Mouse (Mus musculus) embryonic facial prominence, embryonic 13.5 days (tissue): ENCODE measurements around the gene Tagap. TPM values are rescaled to one million over a fixed set of nuclear protein-coding genes. Genes with fewer than 3 reads are reported as not detected.
"Not testable (repeated sequence)": the region's sequence is repeated elsewhere in the genome, so short reads cannot be mapped to it uniquely, and the experiment has no call there.

ENCODE experiments used
- ATAC-seq: fragments of 200-750 bp; cut with Nextera tagmentation; 2 replicates; pipeline ENCODE4 v1.8.0; 2017; ENCODE audit warnings: low read depth; ENCODE audit not compliant: insufficient number of reproducible peaks, insufficient read depth, low FRiP score, low TSS enrichment
- H3K27ac ChIP-seq: fragments of 300-500 bp; sonication (generic); 2 replicates; pipeline ENCODE4 v1.5.1; 2015; ENCODE audit warnings: moderate library complexity, mild to moderate bottlenecking, inconsistent platforms
- H3K27me3 ChIP-seq: fragments of 300-500 bp; sonication (generic); 2 replicates; pipeline ENCODE4 v1.6.1; 2015; ENCODE audit warnings: mild to moderate bottlenecking, inconsistent platforms
- H3K36me3 ChIP-seq: fragments of 300-500 bp; sonication (generic); 2 replicates; pipeline ENCODE4 v1.6.1; 2015; ENCODE audit warnings: mild to moderate bottlenecking, inconsistent platforms
- H3K4me1 ChIP-seq: fragments of 300-500 bp; sonication (generic); 2 replicates; pipeline ENCODE4 v1.6.1; 2015; ENCODE audit warnings: inconsistent platforms
- H3K4me2 ChIP-seq: fragments of 300-500 bp; sonication (generic); 2 replicates; pipeline ENCODE4 v1.6.1; 2015; ENCODE audit warnings: moderate library complexity, mild to moderate bottlenecking, inconsistent platforms
- H3K4me3 ChIP-seq: fragments of 300-500 bp; sonication (generic); 2 replicates; pipeline ENCODE4 v1.5.1; 2015; ENCODE audit warnings: mild to moderate bottlenecking, inconsistent platforms
- H3K9ac ChIP-seq: fragments of 300-500 bp; sonication (generic); 2 replicates; pipeline ENCODE4 v1.6.1; 2015; ENCODE audit warnings: mild to moderate bottlenecking, inconsistent platforms
- H3K9me3 ChIP-seq: fragments of 300-500 bp; sonication (generic); 2 replicates; pipeline ENCODE4 v1.6.1; 2016; ENCODE audit warnings: inconsistent platforms
- WGBS: fragments of 180-500 bp; shearing (Covaris S2); methylation state at CpG from one replicate; pipeline ENCODE4 v1.1.7; 2015; ENCODE audit warnings: mixed read lengths; 5-methylcytosine and 5-hydroxymethylcytosine counted together
- polyA plus RNA-seq: library from polyadenylated mRNA; unstranded; fragments of >200 nt; fragmentation: Nextera tagmentation; extraction: Ambion mirVana; gene quantifications from 2 replicates; pipeline ENCODE4 v1.2.1, GENCODE M21; 2015

The Tagap gene
- polyA plus RNA-seq, 1 experiment from 2014 or later: 0.65 TPM

DNA sequence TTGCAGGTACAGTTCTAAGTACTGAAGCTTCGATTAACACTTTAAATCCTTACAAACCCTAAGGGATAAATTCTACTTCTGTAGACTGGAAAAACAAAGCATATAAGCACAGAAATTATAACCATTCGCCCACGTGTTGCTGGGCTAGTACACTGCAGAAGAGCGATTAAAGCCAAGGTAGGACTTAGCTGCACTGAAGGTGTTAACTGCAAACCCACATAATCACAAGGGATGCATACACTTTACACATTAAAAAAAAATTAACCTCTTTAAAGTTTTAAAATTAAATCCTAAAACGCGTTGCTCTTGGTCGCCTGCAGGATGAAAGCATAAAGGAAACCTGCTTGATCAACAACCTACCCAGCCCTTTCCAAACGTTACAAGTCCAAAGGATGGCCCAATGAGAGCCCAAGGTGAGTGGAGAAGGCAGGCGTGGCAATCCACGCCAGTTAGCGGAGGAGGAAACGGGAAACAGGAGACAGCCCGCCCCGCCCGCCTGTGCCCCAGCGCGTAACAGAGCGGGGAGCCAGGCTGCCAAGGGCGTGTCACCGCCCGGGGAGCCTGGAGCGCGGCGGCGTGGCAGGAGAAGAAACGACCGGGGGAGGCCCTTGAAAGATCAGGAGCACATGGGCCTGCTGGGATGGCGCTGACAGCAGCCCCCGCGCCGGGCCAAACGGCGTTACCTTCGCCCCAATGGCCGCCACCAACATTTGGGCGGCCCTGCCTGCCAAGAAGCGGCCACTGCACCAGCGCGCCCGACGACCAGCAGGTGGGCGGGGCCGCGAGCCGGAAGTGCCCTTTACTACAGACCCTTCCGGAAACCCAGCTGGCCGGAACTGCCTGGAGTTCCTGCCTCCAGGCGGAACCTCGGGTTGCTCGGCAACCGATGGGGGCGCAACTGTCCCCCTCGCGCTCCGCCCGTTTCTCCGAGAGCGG lies 19.6 kb downstream of the Tagap start, which contains the start of gene Rsph3a:
Gene Rsph3a (plus strand): TSS at position 498 of the 936 bp plus-strand sequence.
- H3K4me1 ChIP-seq, H3K36me3 ChIP-seq, H3K27me3 ChIP-seq, H3K9me3 ChIP-seq: not testable (repeated sequence)
- peak within 1 kb of the TSS; percentile 89 for H3K27ac ChIP-seq
- WGBS: 3% methylated on average over 58 of the region's 58 CpGs
- peak within 1 kb of the TSS; percentile 57 for H3K4me3 ChIP-seq
- ATAC-seq: peak; percentile 91
- peak within 1 kb of the TSS; percentile 73 for H3K9ac ChIP-seq
- peak within 1 kb of the TSS; percentile 57 for H3K4me2 ChIP-seq

DNA sequence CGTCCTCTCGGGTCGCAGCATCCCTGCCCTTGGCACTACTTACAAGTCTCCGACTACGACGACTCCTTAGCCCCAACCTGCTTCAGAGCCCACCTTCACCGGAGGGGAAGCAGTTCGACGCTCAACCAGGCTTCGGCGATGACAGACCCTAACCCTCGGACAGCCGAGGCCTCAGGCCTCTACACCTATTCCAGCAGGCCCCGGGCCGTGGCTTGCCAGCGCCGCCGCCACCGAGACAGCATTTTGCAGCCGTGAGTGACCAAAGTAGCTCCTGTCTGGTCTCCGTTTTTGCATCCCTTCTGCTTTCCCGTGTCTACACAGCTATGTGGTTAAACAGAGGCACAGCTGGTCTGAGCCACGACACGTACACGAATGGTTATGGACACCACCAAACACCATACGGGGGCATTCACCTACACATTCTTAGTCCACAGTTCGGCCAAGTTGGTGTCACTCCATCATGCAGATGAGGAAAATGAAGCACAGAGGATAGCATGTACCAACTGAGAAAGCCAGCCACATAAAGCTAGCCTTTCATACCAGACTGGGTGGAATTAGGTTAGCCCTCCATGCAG lies 20.3 kb downstream of the Tagap start:
- peak overlapping the region; percentile 73 for H3K9ac ChIP-seq
- not testable (repeated sequence) for ATAC-seq

DNA sequence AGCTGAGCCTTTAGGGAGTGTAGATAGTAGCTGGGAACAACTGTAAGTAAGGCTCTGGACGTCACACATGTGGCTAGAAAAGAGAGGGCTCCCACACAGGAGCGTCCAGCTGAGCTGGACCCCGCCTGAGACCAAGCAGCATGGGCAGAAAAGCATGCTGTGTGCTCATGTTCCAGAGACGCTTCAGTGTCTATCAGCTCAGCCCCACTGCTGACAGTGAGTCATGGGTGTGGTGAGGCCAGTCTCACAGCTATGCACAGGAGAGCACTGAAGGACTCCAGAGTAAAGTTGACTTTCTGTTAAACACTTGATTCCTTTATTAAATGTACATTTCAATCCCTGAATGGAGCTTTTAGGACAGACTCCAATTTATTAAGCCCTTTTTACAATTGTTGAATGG lies 25.5 kb downstream of the Tagap start:
- no CpG with 5 or more reads among the region's 4 CpGs for WGBS
- not testable (repeated sequence) for H3K36me3 ChIP-seq, H3K4me3 ChIP-seq, H3K27me3 ChIP-seq, H3K4me1 ChIP-seq, H3K9me3 ChIP-seq, H3K9ac ChIP-seq, H3K27ac ChIP-seq, ATAC-seq, H3K4me2 ChIP-seq

More for the DNA sequence above, 20.3 kb downstream of the Tagap start:
- not testable (repeated sequence) for H3K4me1 ChIP-seq, H3K27me3 ChIP-seq, H3K36me3 ChIP-seq, H3K9me3 ChIP-seq
- H3K4me3 ChIP-seq: peak overlapping the region; percentile 57
- WGBS: under 1% methylated on average over 19 of the region's 27 CpGs
- H3K4me2 ChIP-seq: peak overlapping the region; percentile 57
- H3K27ac ChIP-seq: peak overlapping the region; percentile 89; the same call in 1 of the 2 replicates

GRCm38 (mm10) chr17:7957242-7957641 lies 31.4 kb downstream of the Tagap start:
- 96% methylated on average over 9 of the region's 9 CpGs for WGBS

DNA sequence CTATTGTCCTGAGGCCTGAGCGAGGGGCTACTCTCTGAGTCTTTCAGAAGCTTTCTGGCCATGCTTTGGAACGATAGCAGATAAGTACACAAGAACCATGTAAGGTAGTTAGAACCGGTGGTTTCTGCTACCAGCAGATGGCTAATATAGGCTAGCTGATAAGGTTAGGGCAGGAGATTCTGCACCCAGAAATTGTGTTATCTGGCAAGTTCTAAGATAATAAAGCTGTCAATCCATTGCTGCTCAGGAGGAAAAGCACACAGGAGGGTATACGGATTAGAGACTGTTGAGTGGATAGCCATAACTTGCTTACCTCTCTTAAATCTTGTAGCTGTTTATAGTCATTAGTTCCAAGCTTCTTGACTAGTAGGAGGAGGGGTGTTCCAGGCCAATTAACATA lies 37.5 kb downstream of the Tagap start:
- not testable (repeated sequence) for ATAC-seq, H3K36me3 ChIP-seq, H3K9me3 ChIP-seq, H3K27me3 ChIP-seq, H3K27ac ChIP-seq, H3K4me1 ChIP-seq, H3K9ac ChIP-seq, H3K4me3 ChIP-seq, H3K4me2 ChIP-seq
- 93% methylated on average over 4 of the region's 4 CpGs for WGBS

More at GRCm38 (mm10) chr17:7957242-7957641, 31.4 kb downstream of the Tagap start:
- H3K9me3 ChIP-seq, H3K27me3 ChIP-seq, H3K4me1 ChIP-seq, ATAC-seq, H3K4me3 ChIP-seq, H3K9ac ChIP-seq, H3K36me3 ChIP-seq, H3K4me2 ChIP-seq, H3K27ac ChIP-seq: not testable (repeated sequence)

DNA sequence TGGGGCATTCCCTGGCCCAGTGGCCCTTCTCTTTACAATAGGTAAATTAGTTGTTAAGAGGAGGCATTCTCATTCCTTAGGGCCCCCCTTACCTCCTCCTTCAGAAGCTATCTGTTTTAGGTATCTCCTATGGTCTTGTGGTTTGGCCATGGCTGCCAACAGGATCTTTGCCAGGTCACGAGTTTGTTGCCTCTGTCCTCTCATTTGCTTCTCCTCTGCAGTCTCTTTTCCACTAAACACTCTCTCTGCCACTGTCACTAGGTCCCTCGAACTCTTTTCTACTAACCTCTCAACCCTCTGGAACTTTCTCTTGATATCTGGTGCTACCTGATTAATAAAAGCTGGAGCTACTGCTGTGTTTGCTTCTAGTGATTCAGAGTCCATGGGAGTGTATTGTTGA lies 38.6 kb downstream of the Tagap start:
- WGBS: 81% methylated on average over 2 of the region's 2 CpGs
- H3K36me3 ChIP-seq, ATAC-seq, H3K9ac ChIP-seq, H3K27me3 ChIP-seq, H3K4me1 ChIP-seq, H3K4me3 ChIP-seq, H3K9me3 ChIP-seq, H3K4me2 ChIP-seq, H3K27ac ChIP-seq: not testable (repeated sequence)

- not testable (repeated sequence) for H3K27ac ChIP-seq, H3K4me2 ChIP-seq, H3K27me3 ChIP-seq, ATAC-seq, H3K36me3 ChIP-seq, H3K9me3 ChIP-seq, H3K4me3 ChIP-seq, H3K4me1 ChIP-seq, H3K9ac ChIP-seq
- WGBS: 83% methylated on average over 3 of the region's 5 CpGs
These were observed 42.7 kb downstream of the Tagap start for GRCm38 (mm10) chr17:7968490-7968889.

DNA sequence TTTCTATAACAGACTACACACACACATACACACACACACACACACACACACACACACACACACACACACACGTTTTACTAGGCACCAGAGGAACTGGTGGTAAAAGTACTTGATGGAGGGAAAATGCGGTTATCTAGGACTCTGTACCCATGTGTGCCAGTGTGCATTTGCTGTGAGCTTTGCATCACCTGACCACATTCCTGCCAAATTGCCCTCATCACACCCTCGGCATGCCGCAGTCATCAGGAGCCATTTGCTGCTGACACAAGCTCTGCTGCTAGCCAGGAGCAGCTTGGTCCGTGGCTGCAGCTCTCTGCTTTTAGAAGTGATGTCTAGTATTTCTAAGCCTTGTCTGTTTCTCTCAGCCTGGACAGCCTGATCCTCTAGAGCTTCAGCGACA lies 44.0 kb downstream of the Tagap start:
- H3K36me3 ChIP-seq, H3K4me1 ChIP-seq, ATAC-seq, H3K27me3 ChIP-seq, H3K9me3 ChIP-seq, H3K27ac ChIP-seq, H3K4me3 ChIP-seq, H3K4me2 ChIP-seq, H3K9ac ChIP-seq: not testable (repeated sequence)
- 59% methylated on average over 2 of the region's 6 CpGs for WGBS

- H3K4me2 ChIP-seq, H3K36me3 ChIP-seq, H3K27ac ChIP-seq, H3K4me1 ChIP-seq, H3K27me3 ChIP-seq, H3K4me3 ChIP-seq, H3K9me3 ChIP-seq, ATAC-seq, H3K9ac ChIP-seq: not testable (repeated sequence)
- WGBS: 91% methylated on average over 1 of the region's 2 CpGs
These were observed 57.7 kb downstream of the Tagap start for GRCm38 (mm10) chr17:7983484-7983883.

Other genes with a start within 250 kb of the Tagap start
- 22.5 and 23.5 TPM in 2 replicates for gene Fndc1, start 98.7 kb upstream of the Tagap start, polyA plus RNA-seq
- 48.7 and 57.8 TPM in 2 replicates for gene Rsph3a, start 19.6 kb downstream of the Tagap start, polyA plus RNA-seq
- 0.21 and 0.27 TPM in 2 replicates for gene Gm49673, start 221.8 kb downstream of the Tagap start, polyA plus RNA-seq
- 21.9 and 24.8 TPM in 2 replicates for gene Rnaset2a, start 222.1 kb downstream of the Tagap start, polyA plus RNA-seq
- 35.0 and 35.7 TPM in 2 replicates for gene Fgfr1op, start 239.5 kb downstream of the Tagap start, polyA plus RNA-seq